Mouse (Mus musculus) kidney, adult 2 months (tissue): Measurements from ENCODE around the gene Tanc2.

Experiments used
- CTCF ChIP-seq: fragments of 200-500 bp; conservative IDR thresholded peaks from 2 replicates; pipeline ENCODE4 v1.5.1; 2011; ENCODE audit warnings: low read depth, mild to moderate bottlenecking, control low read depth, low read length, moderate library complexity, mixed read lengths; ENCODE audit not compliant: insufficient read depth, insufficient read length
- POLR2A ChIP-seq: fragments of 200-500 bp; IDR thresholded peaks from one replicate; pipeline ENCODE4 v1.6.1; 2011; ENCODE audit warnings: low read depth, low read length, control low read depth

DNA sequence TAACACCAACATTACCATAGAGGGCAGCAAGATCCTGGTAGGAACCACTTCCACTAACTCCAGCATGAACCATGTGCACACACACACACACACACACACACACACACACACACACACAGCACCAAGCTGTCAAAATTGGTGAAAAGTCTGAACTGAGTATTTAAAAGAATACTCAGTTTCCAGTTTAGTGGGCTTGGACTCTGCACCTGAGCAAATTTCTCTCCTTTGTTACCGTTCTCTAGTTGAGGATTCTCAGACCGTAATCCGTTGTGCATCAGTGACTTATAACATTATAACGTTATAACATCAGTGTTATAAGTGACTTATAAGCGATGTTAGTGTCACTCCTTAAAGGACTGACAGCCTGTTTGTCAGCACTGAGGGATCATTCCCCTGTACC is 385.9 kb downstream of the Tanc2 start:
- TF ChIP-seq CTCF (no peak), POLR2A (no peak)
